Mouse (Mus musculus) forebrain, embryonic 15.5 days (tissue): ENCODE data around the gene Oasl1. TPM values are rescaled to one million over a fixed set of nuclear protein-coding genes. Genes with fewer than 3 reads are reported as not detected.
A peak's percentile ranks its signal among the peaks of the same experiment; 100 is the strongest.
"Not testable (repeated sequence)": the region's sequence is repeated elsewhere in the genome, so short reads cannot be mapped to it uniquely, and the experiment has no call there.

Experiments used
- ATAC-seq: fragments of 200-750 bp; cut with Nextera tagmentation; replicated peaks from 2 replicates; pipeline ENCODE4 v1.8.0; 2017; ENCODE audit warnings: mild to moderate bottlenecking, moderate TSS enrichment, moderate library complexity
- H3K27ac ChIP-seq: fragments of 300-500 bp; sonication (generic); replicated peaks from 2 replicates; pipeline ENCODE4 v1.5.1; 2015; ENCODE audit warnings: mild to moderate bottlenecking, inconsistent platforms
- H3K27me3 ChIP-seq: fragments of 300-500 bp; sonication (generic); 2 replicates; pipeline ENCODE4 v1.6.1; 2015; ENCODE audit warnings: inconsistent platforms
- H3K36me3 ChIP-seq: fragments of 300-500 bp; sonication (generic); 2 replicates; pipeline ENCODE4 v1.6.1; 2015; ENCODE audit warnings: mild to moderate bottlenecking, inconsistent platforms
- H3K4me1 ChIP-seq: fragments of 300-500 bp; sonication (generic); 2 replicates; pipeline ENCODE4 v1.6.1; 2015; ENCODE audit warnings: inconsistent platforms
- H3K4me2 ChIP-seq: fragments of 300-500 bp; sonication (generic); replicated peaks from 2 replicates; pipeline ENCODE4 v1.6.1; 2015; ENCODE audit warnings: mild to moderate bottlenecking, inconsistent platforms
- H3K4me3 ChIP-seq: fragments of 300-500 bp; sonication (generic); 2 replicates; pipeline ENCODE4 v1.5.1; 2015; ENCODE audit warnings: mild to moderate bottlenecking, inconsistent platforms
- H3K9ac ChIP-seq: fragments of 300-500 bp; sonication (generic); replicated peaks from 2 replicates; pipeline ENCODE4 v1.6.1; 2015; ENCODE audit warnings: mild to moderate bottlenecking, inconsistent platforms
- H3K9me3 ChIP-seq: fragments of 300-500 bp; sonication (generic); 2 replicates; pipeline ENCODE4 v1.6.1; 2016; ENCODE audit warnings: inconsistent platforms
- WGBS: fragments of 180-500 bp; shearing (Covaris S2); methylation state at CpG from one replicate; pipeline ENCODE4 v1.1.7; 2015; ENCODE audit warnings: mixed read lengths; 5-methylcytosine and 5-hydroxymethylcytosine counted together
- polyA plus RNA-seq: library from polyadenylated mRNA; unstranded; fragments of >200 nt; fragmentation: Nextera tagmentation; extraction: Ambion mirVana; gene quantifications from 2 replicates; pipeline ENCODE4 v1.2.1, GENCODE M21; 2015

Oasl1 gene
- 0.17 and 0.23 TPM in 2 replicates for polyA plus RNA-seq

DNA sequence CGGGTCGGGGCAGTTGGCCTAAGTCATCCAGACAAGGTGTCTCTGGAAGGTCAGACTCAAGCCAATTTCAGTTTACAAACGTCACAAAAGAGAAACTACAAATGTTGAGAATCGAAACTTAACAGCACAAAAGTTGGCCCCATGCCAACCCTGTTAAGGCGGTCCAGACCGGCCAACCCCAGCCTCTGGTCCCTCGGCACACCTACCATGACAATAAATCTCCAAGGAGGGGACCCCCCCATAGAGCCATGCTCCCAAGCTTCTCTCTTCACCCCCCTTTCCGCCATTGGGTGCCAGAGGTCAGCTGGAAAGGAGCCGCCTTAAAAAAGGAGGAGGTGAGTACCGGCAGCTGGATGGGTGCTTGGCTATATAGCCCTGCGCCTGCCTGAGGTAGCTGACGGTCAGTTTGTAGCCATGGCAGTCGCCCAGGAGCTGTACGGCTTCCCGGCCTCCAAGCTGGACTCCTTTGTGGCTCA, at the start of gene Oasl1:
Gene Oasl1 (plus strand): TSS at position 243 of the 476 bp plus-strand sequence.
- WGBS, result 37% methylated on average over 15 of the region's 15 CpGs
- H3K9me3 ChIP-seq, result no peaks in the 10 kb centered on the region
- no peak within 1 kb of the TSS for H3K27ac ChIP-seq
- H3K36me3 ChIP-seq, result no peaks in the 10 kb centered on the region
- H3K9ac ChIP-seq, result no peak within 1 kb of the TSS
- H3K4me2 ChIP-seq, result peak within 1 kb of the TSS; percentile 22; the same call in 1 of the 2 replicates
- peaks cover 6% of the 10 kb centered on the region for H3K4me1 ChIP-seq
- ATAC-seq, result no peak
- no peak within 1 kb of the TSS for H3K4me3 ChIP-seq
- H3K27me3 ChIP-seq, result no peaks in the 10 kb centered on the region

DNA sequence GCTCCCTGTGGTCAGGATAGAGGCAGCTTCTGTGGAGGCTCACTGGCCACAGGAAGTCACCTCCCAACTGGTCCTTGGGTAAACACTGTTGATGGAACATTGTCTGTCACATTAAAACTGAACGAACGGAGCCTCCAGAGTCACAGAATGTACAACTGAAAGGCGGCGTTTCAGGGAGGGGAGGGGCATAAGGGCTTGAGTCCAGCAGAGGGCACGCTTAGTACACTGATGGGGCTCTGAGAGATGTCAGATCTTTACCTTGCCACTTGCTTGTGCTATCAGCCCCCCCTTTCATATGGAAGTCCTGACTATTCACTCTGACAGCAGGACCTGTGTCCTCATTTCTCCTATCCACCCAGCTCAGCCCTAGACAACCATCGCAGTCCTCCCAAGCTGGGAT, 47.2 kb upstream of the Oasl1 start:
- Histone ChIP-seq H3K36me3 (no peaks in the 10 kb centered on the region), H3K27me3 (no peaks in the 10 kb centered on the region), H3K4me1 (no peaks in the 10 kb centered on the region), H3K4me3 (no peak overlapping the region), H3K9me3 (no peaks in the 10 kb centered on the region), H3K4me2 (no peak overlapping the region), H3K27ac (no peak overlapping the region), H3K9ac (no peak overlapping the region)
- 42% methylated on average over 6 of the region's 6 CpGs for WGBS
- ATAC-seq, result no peak

DNA sequence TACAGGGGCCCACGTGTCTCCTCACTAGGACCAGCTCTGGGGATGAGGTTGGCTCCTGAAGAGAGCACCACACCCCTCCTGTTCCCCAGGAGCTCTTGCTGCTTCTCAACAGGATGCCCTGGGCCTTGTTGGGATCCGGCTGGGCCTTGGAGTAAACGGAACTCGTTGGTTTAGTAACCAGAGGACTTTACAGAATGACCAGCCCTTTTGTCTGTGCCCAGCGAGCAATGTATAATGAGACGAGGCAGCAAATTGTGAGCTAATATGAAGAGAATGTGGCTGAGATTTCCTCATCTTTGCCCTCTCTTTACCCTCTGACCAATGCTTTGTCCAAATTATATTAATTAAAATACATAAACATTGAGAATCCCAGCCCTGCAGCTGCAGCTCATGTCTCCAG, 46.7 kb upstream of the Oasl1 start:
- H3K4me1 ChIP-seq, result no peaks in the 10 kb centered on the region
- no peak for ATAC-seq
- no peaks in the 10 kb centered on the region for H3K36me3 ChIP-seq
- no peak overlapping the region for H3K27ac ChIP-seq
- no peaks in the 10 kb centered on the region for H3K9me3 ChIP-seq
- 10% methylated on average over 6 of the region's 6 CpGs for WGBS
- H3K4me3 ChIP-seq, result no peak overlapping the region
- H3K9ac ChIP-seq, result no peak overlapping the region
- no peaks in the 10 kb centered on the region for H3K27me3 ChIP-seq
- H3K4me2 ChIP-seq, result no peak overlapping the region

DNA sequence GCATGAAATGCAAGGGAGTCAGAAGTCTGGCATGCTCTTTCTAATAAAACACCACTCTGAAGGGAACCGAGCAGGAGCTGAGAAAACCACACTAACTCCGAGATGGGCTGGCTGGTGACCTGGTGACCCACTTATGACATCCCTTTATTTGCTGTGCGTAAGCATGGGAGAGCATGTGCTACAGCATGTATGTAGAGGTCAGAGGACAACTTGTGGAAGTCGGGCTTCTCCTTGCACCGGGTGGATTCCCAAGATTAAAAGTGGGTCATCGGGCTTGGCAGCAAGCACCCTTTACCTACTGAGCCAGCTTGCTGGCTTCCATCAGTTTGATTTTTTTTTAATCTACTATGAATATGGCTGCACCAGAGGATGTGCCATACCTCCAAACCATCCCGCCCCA, 45.6 kb upstream of the Oasl1 start:
- Histone ChIP-seq H3K4me1 (no peaks in the 10 kb centered on the region), H3K27ac (no peak overlapping the region), H3K4me3 (no peak overlapping the region), H3K4me2 (no peak overlapping the region), H3K9ac (no peak overlapping the region), H3K9me3 (no peaks in the 10 kb centered on the region), H3K27me3 (no peaks in the 10 kb centered on the region), H3K36me3 (no peaks in the 10 kb centered on the region)
- ATAC-seq, result no peak
- 69% methylated on average over 7 of the region's 7 CpGs for WGBS

DNA sequence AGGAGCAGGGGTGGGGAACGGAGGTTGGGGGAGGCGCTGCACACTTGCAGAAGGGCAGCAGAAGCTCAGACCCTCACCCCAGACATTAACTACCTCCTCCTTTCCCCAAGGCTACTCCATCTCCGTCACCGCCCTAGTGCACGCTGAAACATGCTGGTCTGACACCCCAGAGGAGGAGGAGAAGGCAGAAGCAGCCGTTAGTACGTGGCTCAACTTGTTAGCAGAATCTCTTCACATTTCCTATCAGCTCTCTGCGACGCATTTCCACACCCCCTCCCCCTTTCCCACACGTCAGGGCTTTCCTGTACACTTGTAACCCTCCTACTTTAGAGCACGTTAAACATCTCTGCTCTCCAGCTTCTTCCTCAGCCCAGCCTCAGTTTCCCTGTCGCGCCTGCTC, 43.6 kb upstream of the Oasl1 start:
- WGBS, result 75% methylated on average over 13 of the region's 13 CpGs
- H3K4me2 ChIP-seq, result no peak overlapping the region
- H3K4me1 ChIP-seq, result no peaks in the 10 kb centered on the region
- no peaks in the 10 kb centered on the region for H3K36me3 ChIP-seq
- ATAC-seq, result no peak
- no peaks in the 10 kb centered on the region for H3K9me3 ChIP-seq
- H3K27ac ChIP-seq, result no peak overlapping the region
- no peak overlapping the region for H3K9ac ChIP-seq
- H3K27me3 ChIP-seq, result no peaks in the 10 kb centered on the region
- no peak overlapping the region for H3K4me3 ChIP-seq

DNA sequence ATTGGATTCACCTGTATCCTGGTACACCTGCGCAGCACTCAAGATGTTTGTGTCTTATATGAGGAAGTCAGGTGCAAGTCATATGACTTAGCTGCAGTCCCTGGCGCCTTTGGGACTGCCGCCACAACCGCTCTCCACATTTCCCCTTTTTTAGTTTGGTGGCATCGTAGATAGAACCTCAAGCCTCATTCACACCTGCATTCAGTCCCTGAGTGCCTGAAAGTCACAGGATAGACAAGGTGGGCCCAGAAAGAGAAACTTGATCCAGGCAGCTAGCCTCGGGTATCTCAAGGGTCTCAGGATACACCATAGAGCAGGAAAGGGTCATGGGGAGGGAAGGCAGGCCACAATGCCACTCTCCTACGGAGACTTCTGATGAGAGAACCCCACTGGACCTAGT, 40.7 kb upstream of the Oasl1 start:
- not testable (repeated sequence) for H3K36me3 ChIP-seq, H3K27ac ChIP-seq, H3K9ac ChIP-seq, H3K27me3 ChIP-seq, H3K4me1 ChIP-seq, ATAC-seq, H3K4me3 ChIP-seq, H3K4me2 ChIP-seq, H3K9me3 ChIP-seq
- 91% methylated on average over 6 of the region's 7 CpGs for WGBS

DNA sequence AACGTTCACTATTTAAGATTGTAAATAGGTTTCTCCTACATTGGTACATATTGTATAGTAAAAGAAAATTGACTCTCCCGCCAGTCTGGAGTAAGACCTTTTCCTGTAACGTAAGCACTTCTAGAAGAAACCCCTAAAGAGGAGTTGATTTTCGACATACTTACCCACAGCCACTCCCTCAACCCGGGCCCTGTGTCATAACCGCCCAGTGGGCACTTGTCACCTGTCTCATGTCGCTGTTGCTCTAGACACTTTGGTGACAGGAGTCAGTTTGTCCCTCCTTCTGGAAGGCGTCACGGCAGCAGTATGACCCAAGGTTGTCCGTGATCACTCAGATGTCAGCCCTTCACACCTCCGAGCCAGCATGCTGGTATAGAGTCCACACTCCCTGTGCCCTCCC, 40.0 kb upstream of the Oasl1 start:
- H3K36me3 ChIP-seq, result no peaks in the 10 kb centered on the region
- no peak overlapping the region for H3K4me3 ChIP-seq
- no peaks in the 10 kb centered on the region for H3K4me1 ChIP-seq
- WGBS, result 94% methylated on average over 11 of the region's 11 CpGs
- H3K9me3 ChIP-seq, result no peaks in the 10 kb centered on the region
- H3K4me2 ChIP-seq, result no peak overlapping the region
- H3K9ac ChIP-seq, result no peak overlapping the region
- H3K27me3 ChIP-seq, result no peaks in the 10 kb centered on the region
- no peak for ATAC-seq
- no peak overlapping the region for H3K27ac ChIP-seq

DNA sequence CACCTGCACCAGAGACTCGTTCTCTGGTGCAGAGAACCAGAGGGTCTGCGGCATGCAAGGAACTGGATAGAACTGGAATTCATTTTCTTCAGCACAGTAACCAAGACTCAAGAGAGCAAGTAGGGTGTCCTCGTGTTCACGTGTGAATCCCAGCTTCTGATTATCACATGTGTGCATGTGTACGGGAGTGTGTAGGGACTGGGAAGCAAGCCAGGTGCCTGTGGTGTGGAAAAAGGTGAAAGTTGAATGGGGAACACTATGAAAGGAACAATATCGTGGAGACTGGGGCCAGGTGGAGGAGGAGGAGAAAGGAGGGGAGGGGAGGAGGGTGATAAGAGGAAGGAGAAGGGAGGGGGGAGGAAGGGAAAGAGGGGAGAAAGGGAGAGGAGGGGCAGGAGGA, 36.2 kb upstream of the Oasl1 start:
- Histone ChIP-seq H3K36me3 (no peaks in the 10 kb centered on the region), H3K27me3 (no peaks in the 10 kb centered on the region), H3K4me2 (no peak overlapping the region), H3K9me3 (no peaks in the 10 kb centered on the region), H3K27ac (no peak overlapping the region), H3K9ac (no peak overlapping the region), H3K4me3 (no peak overlapping the region), H3K4me1 (no peaks in the 10 kb centered on the region)
- ATAC-seq, result no peak
- WGBS, result 69% methylated on average over 6 of the region's 6 CpGs

DNA sequence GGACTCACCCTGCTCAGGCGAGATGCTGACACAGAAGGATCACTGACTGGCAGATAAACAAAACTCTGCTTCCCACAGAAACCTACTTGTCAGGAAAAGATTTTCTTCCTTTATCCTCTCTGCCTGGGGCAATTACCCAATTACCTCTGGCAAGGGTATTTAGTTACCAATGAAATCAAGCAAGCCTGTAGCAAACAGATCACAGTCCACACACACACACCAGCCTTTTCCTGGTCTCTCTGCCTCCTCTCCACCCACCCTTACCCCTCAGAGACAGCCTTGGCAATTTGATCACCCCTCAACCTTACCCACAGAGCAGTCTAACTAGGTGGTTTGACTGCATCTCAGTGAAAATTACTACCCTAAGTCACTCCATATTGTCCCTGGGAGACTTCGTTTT, 34.0 kb upstream of the Oasl1 start:
- Histone ChIP-seq H3K36me3 (no peaks in the 10 kb centered on the region), H3K9ac (no peak overlapping the region), H3K4me2 (no peak overlapping the region), H3K27me3 (no peaks in the 10 kb centered on the region), H3K27ac (no peak overlapping the region), H3K4me1 (no peaks in the 10 kb centered on the region), H3K9me3 (no peaks in the 10 kb centered on the region), H3K4me3 (no peak overlapping the region)
- no peak for ATAC-seq
- 71% methylated on average over 2 of the region's 2 CpGs for WGBS

DNA sequence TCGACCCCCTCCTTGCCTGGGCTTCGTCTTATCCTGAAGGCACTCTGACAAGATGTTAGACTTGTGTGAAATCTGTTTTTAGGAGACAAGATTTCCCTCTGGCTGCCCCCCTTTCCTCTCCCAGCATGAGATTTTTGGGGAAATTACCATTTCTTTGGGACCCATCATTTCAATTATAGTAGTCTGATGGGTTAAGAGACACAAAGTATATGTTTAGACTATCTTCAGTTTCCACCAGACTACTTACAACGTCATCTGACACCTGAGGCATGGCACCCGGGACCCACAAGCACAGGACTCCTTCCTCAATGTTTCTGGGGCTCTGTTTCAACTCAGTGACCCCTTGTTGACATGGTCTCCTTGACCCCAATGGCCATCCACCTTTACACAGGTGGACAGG, 27.5 kb upstream of the Oasl1 start:
- H3K27me3 ChIP-seq, result no peaks in the 10 kb centered on the region
- no peaks in the 10 kb centered on the region for H3K9me3 ChIP-seq
- H3K27ac ChIP-seq, result no peak overlapping the region
- H3K4me3 ChIP-seq, result no peak overlapping the region
- no peak for ATAC-seq
- H3K4me2 ChIP-seq, result no peak overlapping the region
- H3K9ac ChIP-seq, result no peak overlapping the region
- no peaks in the 10 kb centered on the region for H3K4me1 ChIP-seq
- H3K36me3 ChIP-seq, result no peaks in the 10 kb centered on the region
- 91% methylated on average over 4 of the region's 4 CpGs for WGBS

DNA sequence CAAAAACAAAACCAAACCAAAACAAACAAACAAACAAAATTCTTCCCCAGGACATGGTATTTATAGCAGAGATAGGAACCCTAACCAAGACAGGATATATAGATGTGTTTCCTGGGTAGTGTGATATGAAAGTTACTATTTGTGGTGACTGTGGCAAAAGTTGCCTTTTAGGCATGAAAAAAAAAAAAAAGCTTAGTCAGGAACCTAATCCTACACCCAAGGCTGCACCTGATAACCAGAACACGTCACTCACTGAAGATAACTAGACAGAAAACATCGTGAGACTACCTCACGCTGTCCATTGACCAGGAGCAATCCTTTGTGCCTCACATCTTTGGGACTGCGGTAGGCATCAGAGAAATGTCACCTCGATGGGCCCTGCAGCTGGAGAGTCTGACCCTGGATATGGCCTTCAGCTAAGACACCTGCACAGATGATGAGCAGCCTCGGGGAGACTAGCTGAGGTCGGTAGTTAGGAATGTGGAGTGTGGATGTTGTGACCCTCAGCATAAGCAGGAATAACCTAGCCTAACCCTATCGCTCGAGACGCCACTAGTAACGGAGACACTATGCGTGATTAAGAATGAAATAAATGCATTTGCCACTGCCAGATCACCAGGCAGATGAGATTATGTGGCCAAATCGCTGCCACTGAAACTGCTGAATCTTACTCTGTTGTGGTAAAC, 26.2 kb upstream of the Oasl1 start, which contains the start of gene Oasl2:
Gene Oasl2 (plus strand): TSS at position 249 of the 686 bp plus-strand sequence.
- Histone ChIP-seq H3K27me3 (no peaks in the 10 kb centered on the region), H3K27ac (no peak within 1 kb of the TSS), H3K4me3 (no peak within 1 kb of the TSS), H3K4me1 (no peaks in the 10 kb centered on the region), H3K4me2 (no peak within 1 kb of the TSS), H3K9ac (no peak within 1 kb of the TSS), H3K9me3 (no peaks in the 10 kb centered on the region), H3K36me3 (no peaks in the 10 kb centered on the region)
- WGBS, result 70% methylated on average over 13 of the region's 13 CpGs
- no peak for ATAC-seq

DNA sequence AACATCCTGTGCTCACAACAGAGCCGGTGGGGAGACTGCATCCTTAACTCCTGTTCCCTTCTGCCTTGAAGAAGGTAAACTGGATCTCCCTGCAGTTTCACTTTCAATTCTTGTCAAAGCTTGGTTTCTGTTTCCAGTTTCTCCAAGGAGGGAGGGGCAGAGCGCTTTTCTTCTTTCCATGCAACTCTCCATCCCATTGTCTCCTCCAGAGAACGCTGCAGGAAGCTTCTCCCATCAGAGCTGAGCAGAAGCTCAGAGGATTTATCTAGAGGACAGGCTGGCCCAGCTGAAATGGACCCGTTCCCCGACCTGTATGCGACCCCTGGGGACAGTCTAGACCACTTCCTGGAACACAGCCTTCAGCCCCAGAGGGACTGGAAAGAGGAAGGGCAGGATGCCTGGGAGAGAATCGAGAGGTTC, 25.7 kb upstream of the Oasl1 start:
- Histone ChIP-seq H3K9me3 (no peaks in the 10 kb centered on the region), H3K4me3 (no peak overlapping the region), H3K27ac (no peak overlapping the region), H3K27me3 (no peaks in the 10 kb centered on the region), H3K9ac (no peak overlapping the region), H3K4me1 (no peaks in the 10 kb centered on the region), H3K4me2 (no peak overlapping the region), H3K36me3 (no peaks in the 10 kb centered on the region)
- ATAC-seq, result no peak
- WGBS, result 8% methylated on average over 7 of the region's 7 CpGs

DNA sequence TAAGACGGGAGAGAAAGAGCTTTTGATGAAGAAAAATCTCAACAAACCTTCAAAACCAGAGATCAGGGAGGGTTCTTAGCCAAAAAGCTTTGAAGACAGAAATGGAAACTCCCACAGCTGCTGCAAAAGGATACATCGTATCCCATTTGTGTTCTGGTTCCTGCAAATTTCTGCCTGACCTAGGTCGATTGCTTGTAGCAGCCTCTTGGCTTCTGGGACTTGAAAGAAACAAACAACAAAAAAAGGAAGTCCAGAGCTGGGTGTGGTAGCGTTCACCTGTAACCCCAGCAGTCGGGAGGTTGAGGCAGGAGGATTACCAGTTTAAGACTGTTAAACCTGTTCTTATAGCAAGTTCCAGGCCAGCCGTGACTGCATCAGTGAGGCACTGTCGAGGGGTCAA, 24.2 kb upstream of the Oasl1 start:
- no peak overlapping the region for H3K27ac ChIP-seq
- WGBS, result 84% methylated on average over 7 of the region's 7 CpGs

More for the DNA sequence above, 24.2 kb upstream of the Oasl1 start:
- no peaks in the 10 kb centered on the region for H3K36me3 ChIP-seq
- no peak overlapping the region for H3K4me3 ChIP-seq
- H3K4me1 ChIP-seq, result no peaks in the 10 kb centered on the region
- ATAC-seq, result no peak
- H3K27me3 ChIP-seq, result no peaks in the 10 kb centered on the region
- H3K4me2 ChIP-seq, result no peak overlapping the region
- no peak overlapping the region for H3K9ac ChIP-seq
- no peaks in the 10 kb centered on the region for H3K9me3 ChIP-seq
